Mouse (Mus musculus) limb, embryonic 11.5 days (tissue): ENCODE results near the gene Morn5. TPM values are rescaled to one million over a fixed set of nuclear protein-coding genes. Genes with fewer than 3 reads are reported as not detected.

Experiments
- ATAC-seq: fragments of 200-750 bp; cut with Nextera tagmentation; 2 replicates; pipeline ENCODE4 v1.8.0; 2017; ENCODE audit warnings: low read depth; ENCODE audit not compliant: insufficient number of reproducible peaks, low FRiP score, low TSS enrichment
- DNase-seq: peaks from one replicate; pipeline ENCODE4 v3.0.0-alpha.2; 2015; ENCODE audit warnings: low spot score
- H3K27ac ChIP-seq: fragments of 300-500 bp; sonication (generic); replicated peaks from 2 replicates; pipeline ENCODE4 v1.5.1; 2014; ENCODE audit warnings: low read depth, mild to moderate bottlenecking, low read length
- H3K27me3 ChIP-seq: fragments of 300-500 bp; sonication (generic); 2 replicates; pipeline ENCODE4 v1.6.1; 2014; ENCODE audit warnings: mild to moderate bottlenecking, low read length, mixed read lengths; ENCODE audit not compliant: control insufficient read depth, insufficient read depth
- H3K36me3 ChIP-seq: fragments of 300-500 bp; sonication (generic); 2 replicates; pipeline ENCODE4 v1.6.1; 2014; ENCODE audit warnings: mild to moderate bottlenecking, low read length, moderate library complexity, mixed read lengths; ENCODE audit not compliant: control insufficient read depth, insufficient read depth
- H3K4me1 ChIP-seq: fragments of 300-500 bp; sonication (generic); 2 replicates; pipeline ENCODE4 v1.6.1; 2014; ENCODE audit warnings: low read length, mixed read lengths; ENCODE audit not compliant: control insufficient read depth, insufficient read depth
- H3K4me2 ChIP-seq: fragments of 300-500 bp; sonication (generic); 2 replicates; pipeline ENCODE4 v1.6.1; 2014; ENCODE audit warnings: low read depth, mild to moderate bottlenecking, moderate library complexity; ENCODE audit not compliant: severe bottlenecking
- H3K4me3 ChIP-seq: fragments of 300-500 bp; sonication (generic); 2 replicates; pipeline ENCODE4 v1.5.1; 2014; ENCODE audit warnings: low read depth, low read length
- H3K9ac ChIP-seq: fragments of 300-500 bp; sonication (generic); 2 replicates; pipeline ENCODE4 v1.6.1; 2014; ENCODE audit warnings: mild to moderate bottlenecking, low read length
- H3K9me3 ChIP-seq: fragments of 300-500 bp; sonication (generic); 2 replicates; pipeline ENCODE4 v1.6.1; 2016; ENCODE audit warnings: low read length; ENCODE audit not compliant: control insufficient read depth
- WGBS: fragments of 180-500 bp; shearing (Covaris S2); extraction: QIAGEN DNeasy Blood & Tissue Kit; methylation state at CpG from one replicate; pipeline ENCODE4 v1.1.7; 2014; 5-methylcytosine and 5-hydroxymethylcytosine counted together
- polyA plus RNA-seq: library from polyadenylated mRNA; unstranded; fragments of >200 nt; fragmentation: Nextera tagmentation; extraction: Ambion mirVana; gene quantifications from 2 replicates; pipeline ENCODE4 v1.2.1, GENCODE M21; 2014

Gene Morn5
- polyA plus RNA-seq, 1 experiment from 2014 or later = not detected

GRCm38 (mm10) chr2:36077160-36077761 is 28.0 kb downstream of the Morn5 start:
- H3K4me3 ChIP-seq = no peak overlapping the region
- no peaks in the 10 kb centered on the region for H3K36me3 ChIP-seq
- no peaks in the 10 kb centered on the region for H3K27me3 ChIP-seq
- no peak overlapping the region for H3K27ac ChIP-seq
- WGBS = 12% methylated on average over 11 of the region's 11 CpGs
- DNase-seq (no peak), ATAC-seq (peak; percentile 24; the same call in 1 of the 2 replicates)
- H3K9ac ChIP-seq = no peak overlapping the region
- H3K9me3 ChIP-seq = no peaks in the 10 kb centered on the region
- peak overlapping the region; percentile 31 for H3K4me2 ChIP-seq
- H3K4me1 ChIP-seq = peaks cover 18% of the 10 kb centered on the region

- DNase-seq (peak; percentile 46), ATAC-seq (0 out of 2 replicates have a peak, but pooled peaks have one; percentile 7)
These were observed 32.2 kb downstream of the Morn5 start for GRCm38 (mm10) chr2:36081446-36081845.

DNA sequence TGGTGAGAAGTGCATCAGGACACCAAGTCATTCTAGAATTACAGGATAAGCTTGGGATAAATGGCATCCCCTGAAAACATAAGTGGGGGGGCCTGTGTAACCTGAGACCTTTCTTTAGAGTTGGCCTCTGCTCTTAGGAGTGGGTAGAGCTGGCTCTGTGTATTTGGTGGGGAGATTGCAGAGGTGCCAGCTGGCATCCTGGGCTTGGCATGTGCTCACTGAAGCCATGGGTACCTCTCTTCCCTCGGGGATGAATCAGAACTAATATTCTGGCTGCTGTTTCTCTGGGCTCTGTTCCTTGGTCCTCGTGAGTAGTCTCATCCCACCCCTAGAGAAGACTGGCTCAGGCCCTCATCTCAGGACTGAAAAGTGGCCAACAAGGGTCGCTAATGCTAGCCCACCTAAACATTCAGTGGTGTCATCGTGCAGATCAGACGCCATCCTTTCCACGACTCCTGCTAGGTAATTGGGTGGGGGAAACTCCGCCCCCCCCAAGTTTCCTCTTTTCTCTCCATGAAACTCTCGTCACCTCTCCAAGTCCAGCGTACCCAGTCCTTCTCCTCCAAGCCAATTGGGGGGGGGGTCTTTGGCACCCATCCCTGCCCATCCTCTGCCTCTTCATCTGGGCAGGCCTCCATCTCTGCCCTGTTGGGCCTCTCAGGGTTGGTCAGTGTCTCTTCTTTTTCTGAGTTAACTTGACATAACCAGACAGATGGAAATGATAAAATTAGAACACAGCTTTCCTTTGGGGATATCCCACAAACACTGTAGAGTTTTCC is 33.7 kb downstream of the Morn5 start:
- Histone ChIP-seq H3K4me2 (no peak overlapping the region), H3K27me3 (peaks cover 11% of the 10 kb centered on the region), H3K4me1 (peaks cover 13% of the 10 kb centered on the region), H3K4me3 (no peak overlapping the region), H3K9me3 (no peaks in the 10 kb centered on the region), H3K27ac (no peak overlapping the region), H3K36me3 (no peaks in the 10 kb centered on the region), H3K9ac (no peak overlapping the region)
- DNase-seq (no peak), ATAC-seq (no peak)
- 83% methylated on average over 9 of the region's 9 CpGs for WGBS

More at GRCm38 (mm10) chr2:36081446-36081845, 32.2 kb downstream of the Morn5 start:
- no peak overlapping the region for H3K9ac ChIP-seq
- WGBS = 27% methylated on average over 9 of the region's 9 CpGs
- H3K9me3 ChIP-seq = no peaks in the 10 kb centered on the region
- H3K4me2 ChIP-seq = no peak overlapping the region
- H3K4me1 ChIP-seq = peaks cover 18% of the 10 kb centered on the region
- no peak overlapping the region for H3K27ac ChIP-seq
- H3K27me3 ChIP-seq = peaks cover 3% of the 10 kb centered on the region; the same call in 1 of the 2 replicates
- no peak overlapping the region for H3K4me3 ChIP-seq
- no peaks in the 10 kb centered on the region for H3K36me3 ChIP-seq

DNA sequence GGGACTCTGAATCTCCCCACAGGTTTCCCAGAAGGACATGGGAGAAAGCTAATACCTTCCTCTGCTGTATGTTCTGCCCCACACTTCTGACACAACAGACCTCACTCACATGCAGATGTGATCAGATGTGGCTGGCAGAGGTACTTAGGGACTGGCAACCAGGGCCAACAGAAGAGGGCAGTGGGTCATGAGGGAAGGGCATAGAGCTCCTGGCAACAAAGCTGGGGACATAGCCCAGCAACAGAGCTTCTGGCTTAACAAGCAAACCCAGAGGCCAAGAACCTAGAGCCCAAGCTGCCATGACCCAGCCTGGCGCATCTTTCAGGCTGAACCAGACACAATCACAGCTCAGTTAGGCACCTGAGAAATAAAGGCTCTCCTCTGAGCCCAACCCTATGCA is 35.8 kb downstream of the Morn5 start:
- no peak overlapping the region for H3K9ac ChIP-seq
- no peaks in the 10 kb centered on the region for H3K36me3 ChIP-seq
- H3K4me1 ChIP-seq = peaks cover 7% of the 10 kb centered on the region
- H3K9me3 ChIP-seq = no peaks in the 10 kb centered on the region
- H3K27me3 ChIP-seq = peaks cover 28% of the 10 kb centered on the region
- WGBS = 88% methylated on average over 1 of the region's 1 CpGs
- DNase-seq (no peak), ATAC-seq (no peak)
- no peak overlapping the region for H3K27ac ChIP-seq
- no peak overlapping the region for H3K4me3 ChIP-seq
- H3K4me2 ChIP-seq = no peak overlapping the region

DNA sequence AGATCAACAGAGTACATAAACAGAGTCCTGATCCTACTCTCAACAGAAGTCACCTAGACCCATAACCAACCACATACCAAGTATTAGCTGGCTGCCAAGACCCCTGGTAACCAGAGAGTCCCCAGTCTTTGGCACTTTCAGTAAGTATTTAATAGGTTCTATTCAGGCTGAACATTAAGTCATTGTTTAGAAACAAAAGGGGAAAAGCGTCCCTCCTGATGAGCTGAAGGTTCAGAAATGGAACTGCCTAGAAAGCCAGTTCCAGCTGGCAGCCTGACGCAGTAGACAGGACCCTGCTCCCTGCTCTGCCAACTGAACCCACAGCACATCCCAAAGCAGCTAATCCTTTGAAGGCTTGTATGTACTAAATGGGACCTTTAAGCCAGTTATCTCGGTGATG is 39.9 kb downstream of the Morn5 start:
- WGBS = 63% methylated on average over 3 of the region's 3 CpGs

GRCm38 (mm10) chr2:36090853-36091741 is 41.8 kb downstream of the Morn5 start:
- Histone ChIP-seq H3K27ac (no peak overlapping the region), H3K9ac (no peak overlapping the region), H3K9me3 (no peaks in the 10 kb centered on the region), H3K4me3 (peak overlapping the region; percentile 43), H3K36me3 (no peaks in the 10 kb centered on the region), H3K4me1 (peaks cover 2% of the 10 kb centered on the region; the same call in 1 of the 2 replicates), H3K4me2 (peak overlapping the region; percentile 69), H3K27me3 (peaks cover 86% of the 10 kb centered on the region)
- DNase-seq (peak; percentile 91), ATAC-seq (peak; percentile 92)
- under 1% methylated on average over 70 of the region's 70 CpGs for WGBS

More for the DNA sequence above, 39.9 kb downstream of the Morn5 start:
- Histone ChIP-seq H3K9me3 (no peaks in the 10 kb centered on the region), H3K36me3 (no peaks in the 10 kb centered on the region), H3K9ac (no peak overlapping the region), H3K4me3 (no peak overlapping the region), H3K4me2 (no peak overlapping the region), H3K27me3 (peaks cover 69% of the 10 kb centered on the region), H3K4me1 (peaks cover 2% of the 10 kb centered on the region; the same call in 1 of the 2 replicates), H3K27ac (no peak overlapping the region)
- ATAC-seq = no peak
- no peak for DNase-seq

- Histone ChIP-seq H3K9me3 (no peaks in the 10 kb centered on the region), H3K27ac (no peak overlapping the region), H3K4me2 (no peak overlapping the region), H3K9ac (no peak overlapping the region), H3K4me3 (no peak overlapping the region), H3K36me3 (no peaks in the 10 kb centered on the region), H3K27me3 (peaks cover 93% of the 10 kb centered on the region), H3K4me1 (peaks cover 2% of the 10 kb centered on the region; the same call in 1 of the 2 replicates)
- DNase-seq (peak; percentile 43), ATAC-seq (no peak)
- 4% methylated on average over 4 of the region's 4 CpGs for WGBS
These were observed 43.5 kb downstream of the Morn5 start for GRCm38 (mm10) chr2:36092748-36093147.

GRCm38 (mm10) chr2:36093301-36093700 is 44.0 kb downstream of the Morn5 start:
- no peak for ATAC-seq
- no peaks in the 10 kb centered on the region for H3K9me3 ChIP-seq
- no peak overlapping the region for H3K27ac ChIP-seq
- peaks cover 2% of the 10 kb centered on the region; the same call in 1 of the 2 replicates for H3K4me1 ChIP-seq
- H3K36me3 ChIP-seq = no peaks in the 10 kb centered on the region
- WGBS = 15% methylated on average over 7 of the region's 7 CpGs
- peaks cover 97% of the 10 kb centered on the region for H3K27me3 ChIP-seq
- DNase-seq = no peak
- H3K4me3 ChIP-seq = no peak overlapping the region
- H3K9ac ChIP-seq = no peak overlapping the region
- no peak overlapping the region for H3K4me2 ChIP-seq
